Mouse (Mus musculus) kidney, adult 2 months (tissue): ENCODE results near the gene Gm7694.

ENCODE experiments used
- CTCF ChIP-seq: fragments of 200-500 bp; conservative IDR thresholded peaks from 2 replicates; pipeline ENCODE4 v1.5.1; 2011; ENCODE audit warnings: low read depth, mild to moderate bottlenecking, control low read depth, low read length, moderate library complexity, mixed read lengths; ENCODE audit not compliant: insufficient read depth, insufficient read length
- POLR2A ChIP-seq: fragments of 200-500 bp; IDR thresholded peaks from one replicate; pipeline ENCODE4 v1.6.1; 2011; ENCODE audit warnings: low read depth, low read length, control low read depth

DNA sequence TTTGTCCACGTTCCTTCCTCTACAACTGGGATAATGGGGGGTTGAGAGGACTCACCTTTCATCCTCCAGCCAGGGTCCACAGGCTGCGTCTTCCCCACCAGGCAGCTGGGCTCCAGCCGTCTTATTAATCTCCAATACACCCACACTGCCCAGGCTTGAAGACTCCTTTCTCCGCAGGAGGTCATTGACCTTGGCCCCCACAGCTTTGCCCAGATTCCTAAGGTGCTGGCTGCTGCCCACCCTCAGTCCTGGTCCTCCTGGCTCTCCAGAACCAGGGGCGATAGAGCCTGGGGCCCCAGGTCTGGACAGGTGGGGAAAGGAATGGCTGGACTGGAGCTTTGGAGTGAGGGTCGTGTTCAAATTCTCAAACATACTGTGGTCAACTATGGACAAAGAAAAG is 3.7 kb downstream of the Gm7694 start:
- TF ChIP-seq CTCF (no peak), POLR2A (no peak)
